Comparison of ENCODE assay signal across 1 mouse cellular context in genomic region chr10:68104881-68105781, GRCm38 (mm10).
TF ChIP-seq lines count a peak whose summit lies in the region.

No protein-coding gene starts in this region.

TF ChIP-seq in CH12.LX, 34 proteins besides CTCF, POLR2A, EP300 and RAD21 (continued from another document):
- no peak for TF ChIP-seq CHD2 (IDR thresholded peaks at IDR 0.05; ENCODE audit: low read length)
- TF ChIP-seq ETS1 (conservative IDR thresholded peaks at IDR 0.05; ENCODE audit: low read depth, low read length) = no peak; the same call in 1 of the 2 replicates
- TF ChIP-seq USF2 (conservative IDR thresholded peaks at IDR 0.05; ENCODE audit: low read depth, low read length) = no peak
- no peak for TF ChIP-seq CHD1 (IDR thresholded peaks at IDR 0.05; ENCODE audit: low read depth, low read length)
- TF ChIP-seq SMC3 (IDR thresholded peaks at IDR 0.05; ENCODE audit: low read depth, low read length) = no peak
- TF ChIP-seq PAX5 (IDR thresholded peaks at IDR 0.05; ENCODE audit: low read length) = no peak
- no peak for TF ChIP-seq JUND (conservative IDR thresholded peaks at IDR 0.05; ENCODE audit: low read depth, low read length)
- TF ChIP-seq USF1 (IDR thresholded peaks at IDR 0.05; ENCODE audit: low read depth, low read length) = no peak
- peak; percentile 57; the same call in 1 of the 2 replicates for TF ChIP-seq HCFC1 (IDR thresholded peaks at IDR 0.05; ENCODE audit: low read depth, low read length)
- TF ChIP-seq MYC (IDR thresholded peaks at IDR 0.05; ENCODE audit: low read depth, low read length) = 0 out of 2 replicates have a peak, but pooled peaks have one; percentile 49
- no peak; the same call in 1 of the 2 replicates for TF ChIP-seq MAX (IDR thresholded peaks at IDR 0.05; ENCODE audit: low read length)
- no peak for TF ChIP-seq JUN (IDR thresholded peaks at IDR 0.05; ENCODE audit: insufficient read depth, low read depth, low read length)
- no peak for TF ChIP-seq E2F4 (IDR thresholded peaks at IDR 0.05; ENCODE audit: insufficient replicate concordance, low read depth, low read length)
- TF ChIP-seq GABPA (IDR thresholded peaks at IDR 0.05; ENCODE audit: insufficient replicate concordance, low read depth, low read length) = no peak
- TF ChIP-seq POLR2AphosphoS2 (IDR thresholded peaks at IDR 0.05; ENCODE audit: low read depth, low read length) = no peak
